Mouse (Mus musculus): Measurements from ENCODE around the gene Tmem176b.

Tmem176b gene

DNA sequence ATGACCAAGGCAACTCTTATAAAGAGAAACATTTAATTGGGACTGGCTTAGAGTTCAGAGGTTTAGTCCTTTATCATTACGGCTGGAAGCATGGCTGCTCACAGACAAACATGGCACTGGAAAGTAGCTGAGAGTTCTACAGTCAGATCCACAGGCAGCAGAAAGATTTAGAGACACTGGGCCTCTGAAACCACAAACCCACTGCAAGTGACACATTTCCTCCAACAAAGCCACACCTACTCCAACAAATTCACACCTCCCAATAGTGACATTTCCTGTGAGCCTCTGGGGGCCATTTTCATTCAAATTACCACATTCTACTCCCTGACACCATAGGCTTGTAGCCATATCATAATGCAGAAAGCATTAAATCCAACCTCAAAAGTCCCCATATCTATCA, 39.4 kb downstream of the Tmem176b start:
- H3K4me1 ChIP-seq (replicated peaks; ENCODE audit: low read depth, low read length) = no peaks in the 10 kb centered on the region
- no peak overlapping the region for H3K4me3 ChIP-seq (replicated peaks; ENCODE audit: low read length)
- peaks cover 12% of the 10 kb centered on the region; the same call in 1 of the 2 replicates for H3K9me3 ChIP-seq (ENCODE audit: low read length)
- TF ChIP-seq NANOG (IDR thresholded peaks at IDR 0.05; ENCODE audit: borderline replicate concordance, low read length) (no peak), CTCF (conservative IDR thresholded peaks at IDR 0.05; ENCODE audit: low read length) (no peak), POU5F1 (IDR thresholded peaks at IDR 0.05; ENCODE audit: borderline replicate concordance, low read length) (no peak)
- H3K27me3 ChIP-seq (ENCODE audit: insufficient read depth, low read length) = 0 out of 2 replicates have a peak, but pooled peaks cover 2% of the 10 kb centered on the region
- H3K36me3 ChIP-seq (ENCODE audit: insufficient read depth, low read length) = no peaks in the 10 kb centered on the region

- no peak for TF ChIP-seq POU5F1 (IDR thresholded peaks at IDR 0.05; ENCODE audit: borderline replicate concordance, low read length)
- TF ChIP-seq CTCF (conservative IDR thresholded peaks at IDR 0.05; ENCODE audit: low read length) = no peak
- no peak for TF ChIP-seq NANOG (IDR thresholded peaks at IDR 0.05; ENCODE audit: borderline replicate concordance, low read length)
Observed at GRCm38 (mm10) chr6:48787867-48788266, 53.4 kb downstream of the Tmem176b start.

DNA sequence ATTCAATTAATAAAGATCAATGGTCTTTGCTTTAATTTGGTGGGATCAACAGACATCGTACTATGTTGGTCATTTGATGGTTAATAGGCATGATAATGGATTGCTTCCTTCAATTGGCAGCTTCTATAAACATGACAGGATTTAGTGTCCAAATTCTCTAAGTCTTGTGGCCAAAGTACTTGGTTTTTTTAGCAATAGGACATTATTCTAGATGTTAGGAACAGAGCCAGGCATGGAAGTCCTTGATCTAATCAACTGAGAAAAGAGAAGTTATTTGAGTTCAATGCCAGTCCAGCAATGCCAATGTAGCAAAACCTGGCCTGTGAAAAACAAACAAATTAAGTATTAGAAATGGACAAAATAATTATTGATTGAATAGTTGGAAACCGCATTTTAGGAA, 55.7 kb downstream of the Tmem176b start:
- H3K9me3 ChIP-seq (ENCODE audit: low read length) = peaks cover 23% of the 10 kb centered on the region
- H3K4me1 ChIP-seq (replicated peaks; ENCODE audit: low read depth, low read length) = no peaks in the 10 kb centered on the region
- no peak for TF ChIP-seq POU5F1 (IDR thresholded peaks at IDR 0.05; ENCODE audit: borderline replicate concordance, low read length)
- no peak overlapping the region for H3K4me3 ChIP-seq (replicated peaks; ENCODE audit: low read length)
- no peaks in the 10 kb centered on the region for H3K27me3 ChIP-seq (ENCODE audit: insufficient read depth, low read length)
- no peaks in the 10 kb centered on the region for H3K36me3 ChIP-seq (ENCODE audit: insufficient read depth, low read length)

More at GRCm38 (mm10) chr6:48787867-48788266, 53.4 kb downstream of the Tmem176b start:
- Histone ChIP-seq H3K36me3 (ENCODE audit: insufficient read depth, low read length) (no peaks in the 10 kb centered on the region), H3K4me1 (replicated peaks; ENCODE audit: low read depth, low read length) (no peaks in the 10 kb centered on the region), H3K27me3 (ENCODE audit: insufficient read depth, low read length) (no peaks in the 10 kb centered on the region), H3K4me3 (replicated peaks; ENCODE audit: low read length) (no peak overlapping the region), H3K9me3 (ENCODE audit: low read length) (0 out of 2 replicates have a peak, but pooled peaks cover under 1% of the 10 kb centered on the region)

DNA sequence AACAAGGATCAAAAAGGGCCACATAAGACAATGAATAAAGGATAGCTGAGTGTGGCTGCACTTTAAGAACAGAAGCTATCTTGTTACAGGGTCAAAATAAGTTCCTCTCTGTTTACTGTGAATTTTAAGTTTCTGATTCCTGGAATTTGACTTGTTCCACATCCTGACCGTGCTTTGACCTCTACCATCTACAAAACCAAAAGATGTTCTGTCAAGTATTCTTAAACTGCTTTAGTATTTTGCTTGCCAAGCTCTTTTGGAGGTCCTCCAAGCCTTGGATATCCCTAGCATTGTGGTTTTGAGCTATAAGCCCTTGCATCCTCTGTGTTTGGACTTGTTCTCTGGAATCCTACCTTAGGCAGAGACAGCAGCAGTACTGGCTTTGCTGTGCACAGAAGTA, 56.1 kb downstream of the Tmem176b start:
- H3K27me3 ChIP-seq (ENCODE audit: insufficient read depth, low read length) = no peaks in the 10 kb centered on the region
- TF ChIP-seq CTCF (conservative IDR thresholded peaks at IDR 0.05; ENCODE audit: low read length) (no peak), POU5F1 (IDR thresholded peaks at IDR 0.05; ENCODE audit: borderline replicate concordance, low read length) (no peak), NANOG (IDR thresholded peaks at IDR 0.05; ENCODE audit: borderline replicate concordance, low read length) (no peak)

DNA sequence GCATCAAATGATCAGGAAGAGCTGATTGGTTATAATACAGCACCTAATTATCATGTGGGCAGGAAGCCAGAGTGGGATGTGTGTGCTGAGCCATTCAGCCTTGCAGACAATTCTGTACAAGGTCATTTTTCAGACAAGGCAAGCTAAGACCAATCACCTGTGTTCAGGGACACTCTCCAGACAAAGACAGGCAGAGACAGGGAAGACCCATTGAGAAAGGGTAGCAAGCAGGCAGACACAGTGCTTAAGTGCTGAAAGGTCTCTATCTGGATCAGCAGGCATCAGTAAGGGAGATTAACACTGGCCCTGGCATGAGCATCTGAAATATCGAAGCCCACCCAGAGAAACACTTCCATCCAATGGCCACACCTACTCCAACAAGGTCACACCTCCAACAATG, 56.9 kb downstream of the Tmem176b start:
- TF ChIP-seq CTCF (conservative IDR thresholded peaks at IDR 0.05; ENCODE audit: low read length) = no peak
- no peak for TF ChIP-seq POU5F1 (IDR thresholded peaks at IDR 0.05; ENCODE audit: borderline replicate concordance, low read length)
- TF ChIP-seq NANOG (IDR thresholded peaks at IDR 0.05; ENCODE audit: borderline replicate concordance, low read length) = no peak

More for the DNA sequence above, 56.1 kb downstream of the Tmem176b start:
- H3K36me3 ChIP-seq (ENCODE audit: insufficient read depth, low read length) = no peaks in the 10 kb centered on the region
- H3K4me1 ChIP-seq (replicated peaks; ENCODE audit: low read depth, low read length) = no peaks in the 10 kb centered on the region
- peaks cover 26% of the 10 kb centered on the region for H3K9me3 ChIP-seq (ENCODE audit: low read length)
- no peak overlapping the region for H3K4me3 ChIP-seq (replicated peaks; ENCODE audit: low read length)

More for the DNA sequence above, 56.9 kb downstream of the Tmem176b start:
- H3K4me1 ChIP-seq (replicated peaks; ENCODE audit: low read depth, low read length) = no peaks in the 10 kb centered on the region
- no peak overlapping the region for H3K4me3 ChIP-seq (replicated peaks; ENCODE audit: low read length)
- peaks cover 34% of the 10 kb centered on the region for H3K9me3 ChIP-seq (ENCODE audit: low read length)
- no peaks in the 10 kb centered on the region for H3K36me3 ChIP-seq (ENCODE audit: insufficient read depth, low read length)
- H3K27me3 ChIP-seq (ENCODE audit: insufficient read depth, low read length) = no peaks in the 10 kb centered on the region

Measured in E14TG2a.4 (cell line).